Mouse (Mus musculus): ENCODE measurements around the gene Abr. TPM values are rescaled to one million over a fixed set of nuclear protein-coding genes. Genes with fewer than 3 reads are reported as not detected.

Gene Abr
- total RNA-seq, 1 experiment from 2014 or later, result 150 TPM

- peak; percentile 57; the same call in 1 of the 2 replicates for ATAC-seq (ENCODE audit: extremely low read depth, insufficient number of reproducible peaks, low FRiP score, poor library complexity, severe bottlenecking)
Measured at GRCm38 (mm10) chr11:76506514-76507228, 115.4 kb downstream of the Abr start.

GRCm38 (mm10) chr11:76505106-76505505, 117.0 kb downstream of the Abr start:
- no peak for ATAC-seq (ENCODE audit: extremely low read depth, insufficient number of reproducible peaks, low FRiP score, poor library complexity, severe bottlenecking)

- no peak for ATAC-seq (ENCODE audit: extremely low read depth, insufficient number of reproducible peaks, low FRiP score, poor library complexity, severe bottlenecking)
Measured at GRCm38 (mm10) chr11:76504058-76504457, 118.1 kb downstream of the Abr start.

- no peak for ATAC-seq (ENCODE audit: extremely low read depth, insufficient number of reproducible peaks, low FRiP score, poor library complexity, severe bottlenecking)
Measured at GRCm38 (mm10) chr11:76499987-76500386, 122.1 kb downstream of the Abr start.

GRCm38 (mm10) chr11:76499564-76499963, 122.5 kb downstream of the Abr start:
- no peak for ATAC-seq (ENCODE audit: extremely low read depth, insufficient number of reproducible peaks, low FRiP score, poor library complexity, severe bottlenecking)

GRCm38 (mm10) chr11:76497769-76498152, 124.4 kb downstream of the Abr start:
- ATAC-seq (ENCODE audit: extremely low read depth, insufficient number of reproducible peaks, low FRiP score, poor library complexity, severe bottlenecking), result no peak

- no peak for ATAC-seq (ENCODE audit: extremely low read depth, insufficient number of reproducible peaks, low FRiP score, poor library complexity, severe bottlenecking)
Measured at GRCm38 (mm10) chr11:76497066-76497768, 124.9 kb downstream of the Abr start.

- ATAC-seq (ENCODE audit: extremely low read depth, insufficient number of reproducible peaks, low FRiP score, poor library complexity, severe bottlenecking), result peak; percentile 56
Measured at GRCm38 (mm10) chr11:76496086-76496771, 125.9 kb downstream of the Abr start.

- ATAC-seq (ENCODE audit: extremely low read depth, insufficient number of reproducible peaks, low FRiP score, poor library complexity, severe bottlenecking), result no peak
Measured at GRCm38 (mm10) chr11:76495127-76496028, 126.7 kb downstream of the Abr start.

- peak; percentile 29 for ATAC-seq (ENCODE audit: extremely low read depth, insufficient number of reproducible peaks, low FRiP score, poor library complexity, severe bottlenecking)
Measured at GRCm38 (mm10) chr11:76494360-76495126, 127.6 kb downstream of the Abr start.

- peak; percentile 4; the same call in 1 of the 2 replicates for ATAC-seq (ENCODE audit: extremely low read depth, insufficient number of reproducible peaks, low FRiP score, poor library complexity, severe bottlenecking)
Measured at GRCm38 (mm10) chr11:76493811-76494274, 128.3 kb downstream of the Abr start.

- ATAC-seq (ENCODE audit: extremely low read depth, insufficient number of reproducible peaks, low FRiP score, poor library complexity, severe bottlenecking), result no peak
Measured at GRCm38 (mm10) chr11:76493167-76493566, 128.9 kb downstream of the Abr start.

- no peak for ATAC-seq (ENCODE audit: extremely low read depth, insufficient number of reproducible peaks, low FRiP score, poor library complexity, severe bottlenecking)
Measured at GRCm38 (mm10) chr11:76491817-76492216, 130.3 kb downstream of the Abr start.

GRCm38 (mm10) chr11:76489407-76489806, 132.7 kb downstream of the Abr start:
- ATAC-seq (ENCODE audit: extremely low read depth, insufficient number of reproducible peaks, low FRiP score, poor library complexity, severe bottlenecking), result no peak

GRCm38 (mm10) chr11:76487024-76487423, 135.1 kb downstream of the Abr start:
- ATAC-seq (ENCODE audit: extremely low read depth, insufficient number of reproducible peaks, low FRiP score, poor library complexity, severe bottlenecking), result no peak

GRCm38 (mm10) chr11:76484033-76484432, 138.1 kb downstream of the Abr start:
- no peak for ATAC-seq (ENCODE audit: extremely low read depth, insufficient number of reproducible peaks, low FRiP score, poor library complexity, severe bottlenecking)

- ATAC-seq (ENCODE audit: extremely low read depth, insufficient number of reproducible peaks, low FRiP score, poor library complexity, severe bottlenecking), result no peak
Measured at GRCm38 (mm10) chr11:76483171-76483727, 138.9 kb downstream of the Abr start.

- ATAC-seq (ENCODE audit: extremely low read depth, insufficient number of reproducible peaks, low FRiP score, poor library complexity, severe bottlenecking), result no peak
Measured at GRCm38 (mm10) chr11:76482697-76483096, 139.4 kb downstream of the Abr start.
